ENCODE assay signal across 8 mouse cellular contexts in genomic region chr9:103758246-103758645, GRCm38 (mm10). TPM values are rescaled to one million over a fixed set of nuclear protein-coding genes. Genes with fewer than 3 reads are reported as not detected.
DNase-seq lines count a peak whose midpoint lies in the region; ATAC-seq lines count a peak whose summit lies in the region.
"Had no signal": no experiment of that assay in that cellular context is flagged by ENCODE, and none has a peak within 500 bp of the region (broad histone marks: within the 10 kb centered on the region; RNA-seq: fewer than 3 reads in every experiment).

No protein-coding gene starts in this region.

- H3K9me3 ChIP-seq in heart, embryonic 10.5 days: no peaks in the 10 kb centered on the region
- no peaks in the 10 kb centered on the region for H3K9me3 ChIP-seq in midbrain, embryonic 12.5 days
- H3K9me3 ChIP-seq in midbrain, embryonic 10.5 days (replicated peaks): no peaks in the 10 kb centered on the region
- H3K9me3 ChIP-seq in hindbrain, embryonic 15.5 days: no peaks in the 10 kb centered on the region
- H3K9me3 ChIP-seq: limb, embryonic 13.5 days had no signal

- no peak overlapping the region for H3K9ac ChIP-seq in midbrain, embryonic 12.5 days (replicated peaks)
- no peak overlapping the region for H3K9ac ChIP-seq in hindbrain, embryonic 15.5 days
- H3K9ac ChIP-seq: limb, embryonic 13.5 days had no signal

- peak; percentile 53 for DNase-seq in heart, embryonic 10.5 days (ENCODE audit: low spot score)
- no peak for DNase-seq in heart, postnatal 4 days
- no peak for DNase-seq in midbrain, embryonic 10.5 days (ENCODE audit: low spot score)
- no peak for DNase-seq in right cerebral cortex, postnatal 25 days
- no peak for DNase-seq in yolk sac, embryonic 10.5 days (ENCODE audit: low spot score)

- 0 out of 2 replicates have a peak, but pooled peaks cover 6% of the 10 kb centered on the region for H3K36me3 ChIP-seq in heart, embryonic 10.5 days
- no peaks in the 10 kb centered on the region for H3K36me3 ChIP-seq in midbrain, embryonic 12.5 days
- no peaks in the 10 kb centered on the region for H3K36me3 ChIP-seq in midbrain, embryonic 10.5 days
- H3K36me3 ChIP-seq in hindbrain, embryonic 15.5 days: no peaks in the 10 kb centered on the region
- H3K36me3 ChIP-seq: limb, embryonic 13.5 days had no signal

- H3K4me2 ChIP-seq in midbrain, embryonic 12.5 days (replicated peaks): peak overlapping the region; percentile 91; the same call in 1 of the 2 replicates
- H3K4me2 ChIP-seq in hindbrain, embryonic 15.5 days: peak overlapping the region; percentile 77; the same call in 1 of the 2 replicates

- ATAC-seq in midbrain, embryonic 12.5 days (ENCODE audit: low FRiP score, low read depth): no peak
- ATAC-seq in hindbrain, embryonic 15.5 days (ENCODE audit: low FRiP score, low read depth): no peak

- 78% methylated on average over 7 of the region's 7 CpGs for WGBS in heart, embryonic 10.5 days
- 80% methylated on average over 7 of the region's 7 CpGs for WGBS in midbrain, embryonic 12.5 days
- WGBS in midbrain, embryonic 10.5 days: 82% methylated on average over 7 of the region's 7 CpGs
- WGBS in hindbrain, embryonic 15.5 days: 82% methylated on average over 7 of the region's 7 CpGs

- H3K4me1 ChIP-seq in heart, embryonic 10.5 days: peaks cover 51% of the 10 kb centered on the region
- H3K4me1 ChIP-seq in midbrain, embryonic 12.5 days: peaks cover 21% of the 10 kb centered on the region
- H3K4me1 ChIP-seq in midbrain, embryonic 10.5 days: peaks cover 41% of the 10 kb centered on the region
- peaks cover 22% of the 10 kb centered on the region for H3K4me1 ChIP-seq in hindbrain, embryonic 15.5 days (replicated peaks)

- peak overlapping the region; percentile 83; the same call in 1 of the 2 replicates for H3K27ac ChIP-seq in heart, embryonic 10.5 days
- H3K27ac ChIP-seq in midbrain, embryonic 12.5 days (replicated peaks): no peak overlapping the region
- no peak overlapping the region for H3K27ac ChIP-seq in midbrain, embryonic 10.5 days (replicated peaks)
- H3K27ac ChIP-seq in hindbrain, embryonic 15.5 days (replicated peaks): no peak overlapping the region
- H3K27ac ChIP-seq: limb, embryonic 13.5 days had no signal

- H3K27me3 ChIP-seq in heart, embryonic 10.5 days (ENCODE audit: insufficient read depth, poor library complexity, severe bottlenecking): no peaks in the 10 kb centered on the region; the same call in 1 of the 2 replicates
- H3K27me3 ChIP-seq in midbrain, embryonic 12.5 days: peaks cover 34% of the 10 kb centered on the region
- H3K27me3 ChIP-seq in midbrain, embryonic 10.5 days (ENCODE audit: low read depth, poor library complexity, severe bottlenecking): peaks cover 37% of the 10 kb centered on the region
- H3K27me3 ChIP-seq in hindbrain, embryonic 15.5 days: no peaks in the 10 kb centered on the region; the same call in 1 of the 2 replicates

- H3K4me3 ChIP-seq in heart, embryonic 10.5 days: peak overlapping the region; percentile 84; the same call in 1 of the 2 replicates
- no peak overlapping the region for H3K4me3 ChIP-seq in midbrain, embryonic 12.5 days
- H3K4me3 ChIP-seq in midbrain, embryonic 10.5 days: no peak overlapping the region; the same call in 1 of the 2 replicates
- H3K4me3 ChIP-seq in hindbrain, embryonic 15.5 days: no peak overlapping the region
- H3K4me3 ChIP-seq: limb, embryonic 13.5 days had no signal

RNA-seq across cellular contexts. Expression of gene Tmem108, which starts 3.4 kb away (rescaled TPM):
- polyA plus RNA-seq in heart, embryonic 10.5 days (2016; fragmentation: Nextera tagmentation; extraction: Ambion mirVana): 101 and 126 TPM in 2 replicates
- 10 to 100 TPM; 17.6 to 21.9 TPM for total RNA-seq in heart, postnatal 4 days (2021)
- polyA plus RNA-seq in midbrain, embryonic 12.5 days (2016; fragmentation: Nextera tagmentation; extraction: Ambion mirVana): 14.0 and 17.0 TPM in 2 replicates
- 14.4 and 15.6 TPM in 2 replicates for polyA plus RNA-seq in midbrain, embryonic 10.5 days (2016; fragmentation: Nextera tagmentation; extraction: Ambion mirVana)
- polyA plus RNA-seq in hindbrain, embryonic 15.5 days (2015; fragmentation: Nextera tagmentation; extraction: Ambion mirVana): 25.7 and 30.2 TPM in 2 replicates
